Mouse (Mus musculus) CH12.LX (cell line): ENCODE measurements around the gene En1.

Source experiments
- CTCF ChIP-seq, 2 experiments: IDR thresholded peaks in 1 of 2; conservative IDR thresholded peaks in 1 of 2; 2 replicates each; pipeline ENCODE4 v1.5.1; 2011 to 2012; ENCODE audit warnings: low read depth in 2 of 2, low read length in 2 of 2, improper control_type of control experiment in 1 of 2, inconsistent platforms in 1 of 2, mild to moderate bottlenecking in 1 of 2, moderate library complexity in 1 of 2
- EP300 ChIP-seq: IDR thresholded peaks from 2 replicates; pipeline ENCODE4 v1.6.1; 2011; ENCODE audit warnings: low read length, improper control_type of control experiment
- HCFC1 ChIP-seq: IDR thresholded peaks from 2 replicates; pipeline ENCODE4 v1.6.1; 2012; ENCODE audit warnings: low read depth, mild to moderate bottlenecking, inconsistent platforms, low read length, improper control_type of control experiment
- NELFE ChIP-seq: IDR thresholded peaks from 2 replicates; pipeline ENCODE4 v1.6.1; 2011; ENCODE audit warnings: low read depth, low read length, improper control_type of control experiment
- POLR2A ChIP-seq: IDR thresholded peaks from 2 replicates; pipeline ENCODE4 v1.6.1; 2011; ENCODE audit warnings: low read depth, mild to moderate bottlenecking, improper control_type of control experiment, low read length
- POLR2AphosphoS2 ChIP-seq: IDR thresholded peaks from 2 replicates; pipeline ENCODE4 v1.6.1; 2011; ENCODE audit warnings: low read depth, low read length, improper control_type of control experiment
- TBP ChIP-seq: conservative IDR thresholded peaks from 2 replicates; pipeline ENCODE4 v1.6.1; 2011; ENCODE audit warnings: low read depth, low read length, improper control_type of control experiment
- ZKSCAN1 ChIP-seq: IDR thresholded peaks from 2 replicates; pipeline ENCODE4 v1.6.1; 2012; ENCODE audit warnings: low read depth, inconsistent platforms, low read length, improper control_type of control experiment, borderline replicate concordance

DNA sequence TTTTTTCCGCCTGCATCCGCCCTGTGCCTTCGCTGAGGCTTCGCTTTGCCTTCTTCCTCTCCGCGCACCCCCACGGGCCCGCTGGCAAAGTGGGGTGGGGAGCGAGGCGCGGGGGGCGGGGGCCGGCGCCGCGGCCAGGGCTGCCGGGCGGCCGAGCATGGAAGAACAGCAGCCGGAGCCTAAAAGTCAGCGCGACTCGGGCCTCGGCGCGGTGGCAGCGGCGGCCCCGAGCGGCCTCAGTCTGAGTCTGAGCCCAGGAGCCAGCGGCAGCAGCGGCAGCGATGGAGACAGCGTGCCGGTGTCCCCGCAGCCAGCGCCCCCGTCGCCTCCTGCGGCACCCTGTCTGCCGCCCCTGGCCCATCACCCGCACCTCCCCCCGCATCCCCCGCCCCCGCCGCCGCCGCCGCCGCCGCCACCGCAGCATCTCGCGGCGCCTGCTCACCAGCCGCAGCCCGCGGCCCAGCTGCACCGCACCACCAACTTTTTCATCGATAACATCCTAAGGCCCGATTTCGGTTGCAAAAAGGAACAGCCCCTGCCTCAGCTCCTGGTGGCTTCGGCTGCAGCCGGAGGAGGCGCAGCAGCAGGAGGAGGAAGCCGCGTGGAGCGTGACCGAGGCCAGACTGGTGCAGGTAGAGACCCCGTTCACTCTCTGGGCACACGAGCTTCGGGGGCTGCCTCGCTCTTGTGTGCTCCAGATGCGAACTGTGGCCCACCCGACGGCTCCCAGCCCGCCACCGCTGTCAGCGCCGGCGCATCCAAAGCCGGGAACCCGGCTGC is 848 bp downstream of the En1 start:
- TF ChIP-seq POLR2A: no peak
- no peak for TF ChIP-seq EP300
- no peak for TF ChIP-seq TBP
- TF ChIP-seq POLR2AphosphoS2: no peak
- no peak for TF ChIP-seq CTCF (conservative IDR thresholded peaks at IDR 0.05 in 1 of 2, IDR thresholded peaks at IDR 0.05 in 1 of 2; ENCODE audit: low read depth in 2 of 2, low read length in 2 of 2)
- TF ChIP-seq HCFC1: no peak
- TF ChIP-seq ZKSCAN1: no peak
- TF ChIP-seq NELFE: no peak
